Mouse (Mus musculus) CH12.LX (cell line): ENCODE results near the gene Gm42417.

Experiments used
- CTCF ChIP-seq, 2 experiments: IDR thresholded peaks in 1 of 2; conservative IDR thresholded peaks in 1 of 2; 2 replicates each; pipeline ENCODE4 v1.5.1; 2011 to 2012; ENCODE audit warnings: low read depth in 2 of 2, low read length in 2 of 2, improper control_type of control experiment in 1 of 2, inconsistent platforms in 1 of 2, mild to moderate bottlenecking in 1 of 2, moderate library complexity in 1 of 2
- TCF12 ChIP-seq: IDR thresholded peaks from 2 replicates; pipeline ENCODE4 v1.6.1; 2014; ENCODE audit warnings: low read depth, mild to moderate bottlenecking, inconsistent platforms, low read length, improper control_type of control experiment
- USF1 ChIP-seq: IDR thresholded peaks from 2 replicates; pipeline ENCODE4 v1.6.1; 2014; ENCODE audit warnings: low read depth, mild to moderate bottlenecking, inconsistent platforms, low read length, improper control_type of control experiment

- no peak for TF ChIP-seq USF1
- no peak for TF ChIP-seq TCF12
- no peak for TF ChIP-seq CTCF (conservative IDR thresholded peaks at IDR 0.05 in 1 of 2, IDR thresholded peaks at IDR 0.05 in 1 of 2; ENCODE audit: low read depth in 2 of 2, low read length in 2 of 2)
Measured at GRCm38 (mm10) chr1:36533546-36533945, 5.7 kb downstream of the Gm42417 start.
